Mouse (Mus musculus) gastrocnemius, adult 18-20 months (tissue): ENCODE results near the gene Eml4. TPM values are rescaled to one million over a fixed set of nuclear protein-coding genes. Genes with fewer than 3 reads are reported as not detected.

Experiments used
- DNase-seq: peaks from one replicate; pipeline ENCODE4 v3.0.0; 2021; ENCODE audit warnings: low spot score
- long read RNA-seq, 2 experiments: library from polyadenylated mRNA; stranded (forward); transcript quantifications; one replicate each; pipeline ENCODE4 v2.0.0; 2021
- total RNA-seq, 2 experiments: library from RNA; stranded (reverse); gene quantifications; 2 replicates each; pipeline ENCODE4 v1.2.3; 2021

Eml4 gene
- total RNA-seq: 1 to 10 TPM; 1.8 to 2.1 TPM
- long read RNA-seq, experiment 1, full-length matches to known transcripts: 4 of 5 reads
- long read RNA-seq, experiment 1, partial matches to known transcripts: 0 of 5 reads
- long read RNA-seq, experiment 1, other reads (novel, unspliced or antisense): 1 of 5 reads
- long read RNA-seq, experiment 2, full-length matches to known transcripts: 2 of 3 reads
- long read RNA-seq, experiment 2, partial matches to known transcripts: 0 of 3 reads
- long read RNA-seq, experiment 2, other reads (novel, unspliced or antisense): 1 of 3 reads

GRCm38 (mm10) chr17:83350379-83351091 is at the start of gene Eml4:
Eml4 (plus strand) TSS chr17:83350931.
- peak; percentile 94 for DNase-seq

- DNase-seq: no peak
These were observed 49.3 kb upstream of the Eml4 start for GRCm38 (mm10) chr17:83301433-83301832.

DNA sequence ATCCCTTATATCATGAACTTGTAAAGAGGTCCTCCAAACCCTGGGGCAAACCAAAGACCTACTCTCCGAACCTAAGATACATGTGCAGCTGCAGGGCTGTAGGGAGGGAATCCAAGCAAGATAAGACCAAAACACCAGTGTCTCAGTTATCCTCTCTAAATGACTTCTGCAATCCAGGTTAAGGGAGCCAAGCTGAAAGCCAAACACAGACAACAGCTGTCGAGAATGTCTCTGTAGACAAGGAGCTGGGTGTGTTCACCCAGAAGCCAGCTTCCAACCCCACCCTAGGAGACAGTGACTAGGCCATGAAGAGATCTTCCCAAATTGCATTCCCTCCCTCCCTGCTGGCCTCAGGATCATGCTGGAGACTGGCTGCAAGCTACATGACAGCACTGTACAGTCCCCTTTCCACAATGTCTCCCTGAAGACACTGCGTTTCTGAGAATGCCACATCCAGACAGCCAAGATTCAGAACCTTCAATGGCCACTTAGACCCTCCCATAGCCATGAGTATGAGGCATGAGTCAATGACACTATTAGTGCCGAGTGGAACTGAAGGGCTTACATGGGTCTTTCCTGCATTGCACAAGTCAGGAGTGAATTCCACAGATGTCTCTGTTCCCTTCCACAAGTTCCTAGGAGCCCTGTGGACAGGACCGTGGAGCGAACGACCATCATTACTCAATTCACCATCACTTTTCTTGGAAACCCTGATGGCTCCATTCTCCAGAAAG is 46.5 kb upstream of the Eml4 start:
- no peak for DNase-seq

- no peak for DNase-seq
These were observed 43.6 kb upstream of the Eml4 start for GRCm38 (mm10) chr17:83306964-83307640.

GRCm38 (mm10) chr17:83307641-83308296 is 43.0 kb upstream of the Eml4 start:
- DNase-seq: no peak

GRCm38 (mm10) chr17:83308451-83308850 is 42.3 kb upstream of the Eml4 start:
- DNase-seq: no peak

- DNase-seq: no peak
These were observed 41.5 kb upstream of the Eml4 start for GRCm38 (mm10) chr17:83309243-83309642.

DNA sequence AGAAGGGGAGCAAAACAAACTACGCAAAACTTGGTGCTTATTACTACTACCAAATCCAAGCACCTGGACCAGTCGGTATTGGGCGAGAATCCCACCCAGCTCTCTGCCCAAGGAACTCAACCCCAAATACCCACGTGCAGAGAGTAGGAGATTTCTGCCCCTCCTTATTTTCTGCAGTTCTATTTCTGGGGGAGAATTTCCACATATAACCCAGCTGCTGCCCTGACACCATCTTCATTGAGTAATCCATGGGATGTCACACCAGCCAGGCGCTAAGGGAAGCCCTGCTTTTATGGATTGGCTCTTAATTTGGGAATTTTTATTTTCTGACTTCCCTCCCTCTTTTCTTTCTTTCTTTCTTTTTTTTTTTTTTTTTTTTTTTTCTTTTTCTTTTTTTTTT is 38.9 kb upstream of the Eml4 start:
- no peak for DNase-seq

GRCm38 (mm10) chr17:83312244-83312918 is 38.4 kb upstream of the Eml4 start:
- DNase-seq: peak; percentile 74

GRCm38 (mm10) chr17:83313046-83313689 is 37.6 kb upstream of the Eml4 start:
- DNase-seq: no peak

DNA sequence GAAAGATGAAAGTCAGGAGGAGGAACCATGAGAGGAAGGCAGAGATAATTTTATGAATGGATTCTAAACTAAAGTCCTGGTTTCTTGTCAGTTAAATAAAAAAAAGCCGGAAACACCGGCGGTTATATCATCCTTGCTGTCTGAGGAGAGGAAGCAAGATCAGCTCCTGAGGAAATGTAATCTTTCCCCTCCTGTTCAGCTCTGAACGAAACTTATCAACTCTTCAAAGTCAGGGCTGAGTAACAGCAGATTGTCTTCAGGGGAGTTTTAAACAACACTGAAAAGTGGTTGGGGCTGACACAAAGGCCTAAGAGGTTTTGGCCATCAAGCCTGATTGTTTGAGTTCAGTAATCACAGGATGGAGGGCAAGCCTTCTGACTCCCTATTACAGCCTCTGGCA is 35.3 kb upstream of the Eml4 start:
- DNase-seq: no peak

- DNase-seq: peak; percentile 40
These were observed 28.0 kb upstream of the Eml4 start for GRCm38 (mm10) chr17:83322621-83323335.

DNA sequence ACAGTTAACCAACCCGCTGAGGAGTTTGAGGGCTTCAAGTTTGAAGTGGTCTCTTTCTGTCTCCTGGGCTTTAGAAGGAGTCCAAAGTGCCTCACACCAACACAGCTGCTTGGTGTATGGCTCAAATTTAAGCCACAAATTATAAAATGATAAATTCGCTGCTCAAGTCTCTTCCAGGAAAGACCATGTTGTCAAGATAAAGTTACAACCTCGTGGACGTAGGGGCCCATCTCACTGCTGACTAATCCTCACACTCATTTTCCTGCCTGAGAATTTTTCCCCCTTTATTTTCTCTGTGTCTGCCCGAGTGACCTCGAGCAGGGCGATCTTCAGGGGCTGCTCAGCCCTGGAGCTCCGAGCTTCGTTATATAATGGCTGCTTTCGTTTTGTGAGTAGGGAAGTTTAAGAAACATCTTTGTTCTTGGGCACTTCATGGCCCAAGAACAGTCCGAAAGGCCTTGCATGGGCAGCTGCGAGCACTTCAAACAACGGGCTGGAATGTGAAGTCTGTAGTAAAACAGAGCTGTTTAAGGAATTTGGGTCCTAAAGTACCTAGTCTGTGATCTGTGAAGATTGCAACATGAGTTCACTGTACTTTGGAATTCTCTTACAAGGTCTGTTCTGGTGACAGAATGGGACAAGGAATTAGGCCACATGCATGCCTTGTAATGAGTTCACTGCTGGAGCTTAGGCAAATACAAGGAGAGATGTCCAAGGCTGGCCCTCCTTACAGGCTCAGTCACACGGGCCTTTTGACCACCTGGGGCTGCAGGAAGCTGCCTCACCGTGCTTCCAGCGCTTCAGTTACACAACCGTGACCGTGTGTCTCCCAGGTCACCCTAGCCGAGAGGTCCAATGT is 27.1 kb upstream of the Eml4 start:
- no peak for DNase-seq

GRCm38 (mm10) chr17:83324269-83324616 is 26.5 kb upstream of the Eml4 start:
- DNase-seq: no peak

- no peak for DNase-seq
These were observed 15.5 kb upstream of the Eml4 start for GRCm38 (mm10) chr17:83335183-83335584.

DNA sequence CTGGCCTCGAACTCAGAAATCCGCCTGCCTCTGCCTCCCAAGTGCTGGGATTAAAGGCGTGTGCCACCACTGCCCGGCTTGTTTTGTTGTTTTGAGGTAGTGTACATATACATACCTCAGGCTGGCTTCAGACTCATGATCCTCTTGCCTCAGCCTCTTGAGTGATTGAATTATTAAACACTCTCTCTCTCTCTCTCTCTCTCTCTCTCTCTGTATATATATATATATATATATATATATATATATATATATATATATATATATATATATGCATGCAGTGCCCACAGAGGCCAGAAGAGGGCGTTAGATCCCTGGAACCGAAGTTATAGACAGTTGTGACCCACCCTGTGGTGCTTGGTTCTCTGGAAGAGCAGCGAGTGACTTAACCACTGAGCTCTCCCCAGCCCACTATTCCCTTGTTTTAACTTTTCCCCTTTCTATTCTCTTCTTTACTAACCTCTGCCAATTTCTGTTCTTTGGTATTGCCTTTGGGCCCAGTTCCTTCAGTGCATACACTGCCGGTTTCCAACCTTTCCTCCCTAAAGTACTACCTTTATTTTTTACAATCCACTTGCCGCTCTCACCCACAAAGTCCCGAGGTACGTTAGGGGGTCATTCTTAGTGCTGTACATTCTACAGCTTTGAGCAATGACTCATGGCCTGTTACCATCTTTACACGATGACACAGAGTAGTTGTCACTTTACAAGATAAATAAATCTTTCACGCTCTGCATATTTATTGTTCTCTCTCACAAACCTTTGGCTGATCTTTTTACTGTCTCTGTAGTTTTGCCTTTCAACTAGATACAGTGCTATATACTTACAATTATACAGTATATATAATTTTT is 13.5 kb upstream of the Eml4 start:
- no peak for DNase-seq

DNA sequence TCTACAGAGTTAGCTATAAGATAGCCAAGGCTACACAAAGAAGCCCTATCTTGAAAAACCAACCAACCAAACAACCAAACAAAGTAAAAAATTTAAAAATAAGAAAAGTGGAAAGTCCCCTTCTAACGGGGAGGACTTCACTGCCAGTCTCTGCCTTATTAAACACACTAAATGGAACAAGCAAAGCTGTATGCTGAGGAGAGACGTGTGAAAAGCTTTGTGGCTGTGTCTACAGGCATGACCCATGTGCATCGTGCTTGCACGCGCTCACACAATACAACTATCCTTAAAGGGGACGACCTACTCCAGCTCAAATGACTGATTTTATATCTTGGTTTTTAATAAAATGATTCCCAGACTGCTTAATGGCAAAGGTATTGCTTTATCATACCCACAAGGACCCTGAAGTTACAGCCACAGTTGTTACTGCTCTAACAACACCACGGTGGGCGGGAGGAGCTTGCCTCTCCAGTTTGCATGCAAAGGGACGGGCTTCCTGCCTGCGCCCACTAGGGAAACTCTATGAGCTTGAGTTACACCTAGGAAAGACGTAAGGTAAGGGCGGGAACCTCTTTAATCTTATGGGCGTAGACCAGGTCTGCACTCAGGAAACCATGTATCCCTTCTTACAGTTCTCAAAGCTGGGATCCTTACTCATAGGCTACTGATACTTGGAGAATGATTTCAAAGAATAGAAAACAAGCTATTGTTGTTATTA is 11.2 kb upstream of the Eml4 start:
- DNase-seq: no peak
